Mouse (Mus musculus) spleen, adult 2 months (tissue): ENCODE measurements around the gene Tas2r121. TPM values are rescaled to one million over a fixed set of nuclear protein-coding genes. Genes with fewer than 3 reads are reported as not detected.
"Not testable (repeated sequence)": the region's sequence is repeated elsewhere in the genome, so short reads cannot be mapped to it uniquely, and the experiment has no call there.

ENCODE experiments used
- DNase-seq, 2 experiments: peaks; one replicate each; pipeline versions ENCODE4 v3.0.0 to v3.0.0-alpha.2; 2012 to 2021; ENCODE audit warnings: low spot score in 2 of 2, low read depth in 1 of 2
- H3K27ac ChIP-seq: fragments of 200-500 bp; 2 replicates; pipeline ENCODE4 v1.5.1; 2012; ENCODE audit warnings: low read length, inconsistent platforms; ENCODE audit not compliant: insufficient read depth
- H3K27me3 ChIP-seq: fragments of 200-500 bp; 2 replicates; pipeline ENCODE4 v1.6.1; 2012; ENCODE audit warnings: mild to moderate bottlenecking, moderate library complexity, low read length, inconsistent platforms; ENCODE audit not compliant: control insufficient read depth, insufficient read depth
- H3K36me3 ChIP-seq: fragments of 200-500 bp; 2 replicates; pipeline ENCODE4 v1.6.1; 2012; ENCODE audit warnings: mild to moderate bottlenecking, low read length, inconsistent platforms; ENCODE audit not compliant: control insufficient read depth, insufficient read depth
- H3K4me1 ChIP-seq: fragments of 200-500 bp; 2 replicates; pipeline ENCODE4 v1.6.1; 2011; ENCODE audit warnings: inconsistent platforms; ENCODE audit not compliant: control insufficient read depth, insufficient read depth, insufficient read length
- H3K4me3 ChIP-seq: fragments of 200-500 bp; 2 replicates; pipeline ENCODE4 v1.5.1; 2011; ENCODE audit warnings: mild to moderate bottlenecking, inconsistent platforms; ENCODE audit not compliant: insufficient read depth, insufficient read length; ENCODE audit errors: extremely low read depth
- CTCF ChIP-seq: fragments of 200-500 bp; IDR thresholded peaks from 2 replicates; pipeline ENCODE4 v1.5.1; 2011; ENCODE audit warnings: mild to moderate bottlenecking, inconsistent platforms; ENCODE audit not compliant: insufficient read depth, insufficient read length, insufficient replicate concordance; ENCODE audit errors: extremely low read depth
- POLR2A ChIP-seq: fragments of 200-500 bp; IDR thresholded peaks from 2 replicates; pipeline ENCODE4 v1.6.1; 2011; ENCODE audit warnings: low read depth, low read length, inconsistent platforms
- WGBS: fragments of 180-500 bp; shearing (Covaris S2); methylation state at CpG from one replicate; pipeline ENCODE4 v1.1.7; 2018; 5-methylcytosine and 5-hydroxymethylcytosine counted together
- polyA plus RNA-seq: library from polyadenylated mRNA; depleted of rRNA; stranded (reverse); fragments of >200 nt; gene quantifications from 2 replicates; pipeline ENCODE4 v1.2.3, GENCODE M21; 2012; rRNA removed

Gene Tas2r121
- not detected in 2 replicates for polyA plus RNA-seq

- no peak within 1 kb of the TSS for H3K27ac ChIP-seq
- no peak for DNase-seq
- H3K4me3 ChIP-seq: no peak within 1 kb of the TSS
- 72% methylated on average over 1 of the region's 1 CpGs for WGBS
- no peaks in the 10 kb centered on the region for H3K4me1 ChIP-seq
- no peaks in the 10 kb centered on the region for H3K36me3 ChIP-seq
- no peaks in the 10 kb centered on the region for H3K27me3 ChIP-seq
- no peak for TF ChIP-seq POLR2A
- no peak for TF ChIP-seq CTCF
Observed at GRCm38 (mm10) chr6:132700907-132701306, at the start of gene Tas2r121. Tas2r121 (minus strand) TSS chr6:132701007.

DNA sequence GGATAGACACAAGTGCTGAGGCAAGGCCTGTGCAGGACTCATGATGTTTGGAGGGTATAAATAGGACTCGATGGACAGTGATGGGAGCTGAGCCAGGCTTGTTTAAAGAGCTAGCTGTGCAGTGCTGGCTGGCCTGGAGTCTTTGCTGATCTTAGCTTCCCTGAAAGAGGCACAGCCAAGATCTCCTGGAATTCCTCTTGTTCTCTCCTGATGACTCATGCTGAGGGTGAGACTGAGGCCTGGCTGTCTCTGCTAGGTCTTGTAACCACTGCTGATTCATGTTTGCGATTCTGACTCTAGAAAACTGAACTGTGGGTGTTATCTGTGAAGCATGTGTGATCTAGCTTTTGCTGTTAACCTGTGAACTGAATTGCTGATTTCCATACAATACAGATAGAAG is 49.4 kb upstream of the Tas2r121 start:
- 85% methylated on average over 2 of the region's 2 CpGs for WGBS
- no peak overlapping the region for H3K4me3 ChIP-seq
- no peak overlapping the region for H3K27ac ChIP-seq
- no peaks in the 10 kb centered on the region for H3K36me3 ChIP-seq
- no peak for DNase-seq
- TF ChIP-seq POLR2A (no peak), CTCF (no peak)
- no peaks in the 10 kb centered on the region for H3K4me1 ChIP-seq
- no peaks in the 10 kb centered on the region for H3K27me3 ChIP-seq

DNA sequence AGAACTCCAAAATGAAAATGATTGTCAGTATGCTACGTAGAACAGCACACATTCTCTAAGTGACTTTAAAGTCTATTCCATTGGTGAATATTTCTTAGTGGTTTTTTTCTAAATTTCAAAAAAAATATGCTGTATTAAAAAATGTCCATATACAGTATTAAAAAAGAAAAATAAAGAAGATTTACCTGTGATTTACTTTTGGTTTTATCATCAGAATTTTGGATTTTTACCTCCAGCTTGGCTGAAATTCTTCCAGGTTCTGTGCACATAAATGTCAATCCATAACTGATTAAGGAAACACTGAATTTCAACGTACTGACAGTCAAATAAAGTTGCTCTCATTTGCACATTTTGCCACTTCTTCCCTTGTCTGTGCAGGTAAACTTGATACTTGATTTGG is 37.1 kb upstream of the Tas2r121 start, which contains the start of gene Tas2r115:
Gene Tas2r115, minus strand, starts transcription at position 101 of the 400 bp plus-strand sequence.
- TF ChIP-seq CTCF (no peak), POLR2A (no peak)
- Histone ChIP-seq H3K4me1 (no peaks in the 10 kb centered on the region), H3K36me3 (no peaks in the 10 kb centered on the region), H3K27me3 (no peaks in the 10 kb centered on the region), H3K27ac (no peak within 1 kb of the TSS), H3K4me3 (no peak within 1 kb of the TSS)
- 67% methylated on average over 2 of the region's 2 CpGs for WGBS
- no peak for DNase-seq

GRCm38 (mm10) chr6:132711828-132712227 is 11.0 kb upstream of the Tas2r121 start, which contains the start of gene Tas2r122:
Tas2r122 (minus strand) TSS chr6:132711928.
- no peak for TF ChIP-seq CTCF
- no peak for TF ChIP-seq POLR2A
- H3K4me1 ChIP-seq: no peaks in the 10 kb centered on the region
- no peak within 1 kb of the TSS for H3K27ac ChIP-seq
- no peak for DNase-seq
- no peaks in the 10 kb centered on the region for H3K27me3 ChIP-seq
- H3K4me3 ChIP-seq: no peak within 1 kb of the TSS
- WGBS: 79% methylated on average over 3 of the region's 3 CpGs
- H3K36me3 ChIP-seq: no peaks in the 10 kb centered on the region

- H3K27me3 ChIP-seq, H3K4me3 ChIP-seq, DNase-seq, H3K4me1 ChIP-seq, H3K36me3 ChIP-seq, H3K27ac ChIP-seq: not testable (repeated sequence)
- 77% methylated on average over 7 of the region's 7 CpGs for WGBS
Observed at GRCm38 (mm10) chr6:132691596-132691995, 9.2 kb downstream of the Tas2r121 start.

DNA sequence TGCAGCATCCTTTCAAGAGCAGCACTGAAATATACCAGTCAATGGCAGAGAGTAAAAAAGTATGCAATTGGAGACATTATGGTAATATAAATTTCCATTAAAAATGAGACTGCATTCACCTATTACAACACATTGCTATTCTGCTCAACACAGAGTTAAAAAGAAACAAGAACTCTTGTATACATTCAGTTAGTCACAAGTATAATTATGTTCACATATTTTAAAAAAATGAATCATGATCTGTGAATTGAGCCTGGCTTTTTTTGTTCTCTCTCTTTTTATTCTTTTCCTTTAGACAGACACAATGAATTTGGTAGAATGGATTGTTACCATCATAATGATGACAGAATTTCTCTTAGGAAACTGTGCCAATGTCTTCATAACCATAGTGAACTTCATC is 44.2 kb downstream of the Tas2r121 start, which contains the start of gene Tas2r120:
Gene Tas2r120, plus strand, starts transcription at position 301 of the 400 bp plus-strand sequence.
- Histone ChIP-seq H3K4me1 (no peaks in the 10 kb centered on the region), H3K4me3 (no peak within 1 kb of the TSS), H3K27me3 (no peaks in the 10 kb centered on the region), H3K36me3 (no peaks in the 10 kb centered on the region), H3K27ac (no peak within 1 kb of the TSS)
- no peak for DNase-seq
- TF ChIP-seq POLR2A (no peak), CTCF (no peak)

DNA sequence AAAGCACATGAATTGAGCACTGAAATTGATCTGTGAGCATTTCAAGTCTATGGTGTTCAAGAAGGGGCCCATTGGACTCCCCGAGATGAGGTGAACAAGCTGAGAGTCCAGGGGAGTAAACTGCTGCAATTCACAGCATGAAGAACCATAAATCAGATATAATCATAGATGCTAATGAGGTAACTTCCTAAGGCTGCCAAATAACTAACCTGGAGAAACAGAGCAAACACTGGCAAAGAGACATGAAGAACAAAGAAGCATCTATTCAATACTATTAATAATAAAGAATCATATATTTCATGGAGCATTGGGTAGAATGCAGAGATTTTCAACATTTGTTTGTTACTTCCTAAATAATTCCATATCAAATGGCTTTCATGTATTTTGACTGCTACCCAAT is 49.4 kb downstream of the Tas2r121 start, which contains the start of gene A630073D07Rik:
Gene A630073D07Rik, minus strand, starts transcription at position 101 of the 400 bp plus-strand sequence.
- H3K27ac ChIP-seq: no peak within 1 kb of the TSS
- no peak for TF ChIP-seq CTCF
- no peak for TF ChIP-seq POLR2A
- no peaks in the 10 kb centered on the region for H3K4me1 ChIP-seq
- H3K27me3 ChIP-seq: no peaks in the 10 kb centered on the region
- no peak for DNase-seq
- no peak within 1 kb of the TSS for H3K4me3 ChIP-seq
- 84% methylated on average over 1 of the region's 1 CpGs for WGBS
- H3K36me3 ChIP-seq: no peaks in the 10 kb centered on the region

Other genes starting within 250 kb of the Tas2r121 start
- not detected in 2 replicates for gene Prh1, start 131.2 kb downstream of the Tas2r121 start, polyA plus RNA-seq
- gene Prp2, start 105.1 kb downstream of the Tas2r121 start, polyA plus RNA-seq: not detected in 2 replicates
- not detected in 2 replicates for gene A630073D07Rik, start 49.5 kb downstream of the Tas2r121 start, polyA plus RNA-seq
- gene Tas2r120, start 44.1 kb downstream of the Tas2r121 start, polyA plus RNA-seq: not detected in 2 replicates
- not detected in 2 replicates for gene Tas2r122, start 10.9 kb upstream of the Tas2r121 start, polyA plus RNA-seq
- not detected in 2 replicates for gene Tas2r115, start 37.0 kb upstream of the Tas2r121 start, polyA plus RNA-seq
- not detected in 2 replicates for gene Tas2r124, start 53.7 kb upstream of the Tas2r121 start, polyA plus RNA-seq
- gene Tas2r102, start 61.1 kb upstream of the Tas2r121 start, polyA plus RNA-seq: not detected in 2 replicates
- gene Tas2r136, start 77.2 kb upstream of the Tas2r121 start, polyA plus RNA-seq: not detected in 2 replicates
- not detected in 2 replicates for gene Tas2r117, start 101.8 kb upstream of the Tas2r121 start, polyA plus RNA-seq
- not detected in 2 replicates for gene Tas2r123, start 146.1 kb upstream of the Tas2r121 start, polyA plus RNA-seq
- gene Tas2r116, start 154.4 kb upstream of the Tas2r121 start, polyA plus RNA-seq: not detected in 2 replicates
- not detected in 2 replicates for gene Tas2r110, start 167.0 kb upstream of the Tas2r121 start, polyA plus RNA-seq
- not detected in 2 replicates for gene Tas2r113, start 192.0 kb upstream of the Tas2r121 start, polyA plus RNA-seq
- gene Tas2r125, start 208.6 kb upstream of the Tas2r121 start, polyA plus RNA-seq: not detected in 2 replicates